Mouse (Mus musculus): ENCODE measurements around the gene Tanc1.

DNA sequence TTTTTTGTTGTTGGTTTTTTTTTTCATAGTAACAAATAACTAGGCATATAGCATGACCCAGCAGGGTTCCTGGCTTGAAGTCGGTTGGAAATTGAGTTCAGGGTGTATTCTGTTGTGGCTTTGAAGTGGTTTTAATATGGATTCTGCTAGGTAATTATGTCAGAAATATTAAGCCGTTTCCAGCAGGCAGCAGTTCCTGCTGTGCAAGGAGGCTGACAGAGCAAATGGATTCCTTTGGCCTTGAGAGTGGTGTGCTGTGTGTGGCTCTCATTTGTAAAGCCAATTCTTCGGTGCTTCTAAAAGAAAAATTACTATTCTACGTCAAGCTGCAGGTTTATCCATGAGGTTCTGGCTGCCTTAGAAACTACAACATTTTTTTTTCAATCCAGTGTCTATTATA lies 228.3 kb downstream of the Tanc1 start:
- no peak for TF ChIP-seq CTCF (IDR thresholded peaks at IDR 0.05; ENCODE audit: extremely low read depth, insufficient read length, insufficient replicate concordance, low read depth, low read length)
- no peak for TF ChIP-seq POLR2A (IDR thresholded peaks at IDR 0.05; ENCODE audit: low read depth, low read length)

All from small intestine, adult 2 months (tissue).